Mouse (Mus musculus) small intestine, adult 2 months (tissue): ENCODE results near the gene Mllt6. TPM values are rescaled to one million over a fixed set of nuclear protein-coding genes. Genes with fewer than 3 reads are reported as not detected.

Source experiments
- H3K27ac ChIP-seq: fragments of 200-500 bp; 2 replicates; pipeline ENCODE4 v1.5.1; 2012; ENCODE audit warnings: low read depth, low read length, control low read depth, inconsistent platforms; ENCODE audit not compliant: insufficient read depth
- H3K27me3 ChIP-seq: fragments of 200-500 bp; 2 replicates; pipeline ENCODE4 v1.6.1; 2012; ENCODE audit warnings: mild to moderate bottlenecking, moderate library complexity, low read length, inconsistent platforms; ENCODE audit not compliant: control insufficient read depth, insufficient read depth
- H3K36me3 ChIP-seq: fragments of 200-500 bp; 2 replicates; pipeline ENCODE4 v1.6.1; 2012; ENCODE audit warnings: mild to moderate bottlenecking, low read length, control low read depth, inconsistent platforms; ENCODE audit not compliant: control insufficient read depth, insufficient read depth
- H3K4me1 ChIP-seq: fragments of 200-500 bp; 2 replicates; pipeline ENCODE4 v1.6.1; 2012; ENCODE audit warnings: low read length, inconsistent platforms, mixed read lengths; ENCODE audit not compliant: control insufficient read depth, insufficient read depth, insufficient read length
- H3K4me3 ChIP-seq: fragments of 200-500 bp; 2 replicates; pipeline ENCODE4 v1.5.1; 2012; ENCODE audit warnings: low read depth, mild to moderate bottlenecking, control low read depth, inconsistent platforms, low read length, moderate library complexity
- CTCF ChIP-seq: fragments of 200-500 bp; IDR thresholded peaks from 2 replicates; pipeline ENCODE4 v1.5.1; 2012; ENCODE audit warnings: low read depth, mild to moderate bottlenecking, control low read depth, inconsistent platforms, low read length, moderate library complexity, mixed read lengths; ENCODE audit not compliant: insufficient replicate concordance, insufficient read length; ENCODE audit errors: extremely low read depth
- POLR2A ChIP-seq: fragments of 200-500 bp; IDR thresholded peaks from 2 replicates; pipeline ENCODE4 v1.6.1; 2012; ENCODE audit warnings: low read depth, mild to moderate bottlenecking, control low read depth, inconsistent platforms, low read length, moderate library complexity
- WGBS: fragments of 180-500 bp; shearing (Covaris S2); methylation state at CpG from one replicate; pipeline ENCODE4 v1.1.7; 2018; 5-methylcytosine and 5-hydroxymethylcytosine counted together
- polyA plus RNA-seq: library from polyadenylated mRNA; depleted of rRNA; stranded (reverse); fragments of >200 nt; gene quantifications from 2 replicates; pipeline ENCODE4 v1.2.3, GENCODE M21; 2012

Mllt6 gene
- polyA plus RNA-seq, 1 experiment = 38.6 TPM

DNA sequence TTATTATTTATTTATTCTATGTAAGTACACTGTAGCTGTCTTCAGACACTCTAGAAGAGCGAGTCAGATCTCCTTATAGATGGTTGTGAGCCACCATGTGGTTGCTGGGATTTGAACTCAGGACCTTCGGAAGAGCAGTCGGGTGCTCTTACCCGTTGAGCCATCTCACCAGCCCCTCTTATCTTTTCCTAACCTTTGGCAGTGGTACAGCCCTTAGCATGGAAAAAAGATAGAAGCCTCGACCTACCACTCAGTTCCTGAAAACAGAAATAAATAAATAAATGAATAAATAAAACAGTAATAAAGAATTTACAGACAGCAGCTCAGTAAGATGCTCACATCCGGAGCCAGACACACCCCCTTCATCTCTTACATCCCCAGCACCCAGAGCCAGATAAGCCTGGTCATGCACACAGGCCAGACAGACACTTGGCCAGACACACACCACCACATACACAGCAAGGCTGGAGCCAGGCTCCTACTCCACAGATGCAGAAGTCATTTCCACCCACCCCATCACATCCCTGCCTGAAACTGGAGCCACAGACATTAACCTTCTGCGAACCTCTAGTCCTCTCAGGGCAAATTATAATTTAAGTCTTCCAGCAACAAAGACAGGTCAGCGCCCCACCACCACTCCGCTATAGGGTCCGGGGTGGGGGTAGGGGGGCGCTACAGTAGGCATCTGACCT lies 34.1 kb downstream of the Mllt6 start:
- Histone ChIP-seq H3K27me3 (no peaks in the 10 kb centered on the region), H3K4me3 (no peak overlapping the region), H3K36me3 (no peaks in the 10 kb centered on the region; the same call in 1 of the 2 replicates), H3K27ac (no peak overlapping the region), H3K4me1 (peaks cover 5% of the 10 kb centered on the region)
- WGBS = 69% methylated on average over 11 of the region's 11 CpGs
- no peak for TF ChIP-seq CTCF
- no peak for TF ChIP-seq POLR2A

DNA sequence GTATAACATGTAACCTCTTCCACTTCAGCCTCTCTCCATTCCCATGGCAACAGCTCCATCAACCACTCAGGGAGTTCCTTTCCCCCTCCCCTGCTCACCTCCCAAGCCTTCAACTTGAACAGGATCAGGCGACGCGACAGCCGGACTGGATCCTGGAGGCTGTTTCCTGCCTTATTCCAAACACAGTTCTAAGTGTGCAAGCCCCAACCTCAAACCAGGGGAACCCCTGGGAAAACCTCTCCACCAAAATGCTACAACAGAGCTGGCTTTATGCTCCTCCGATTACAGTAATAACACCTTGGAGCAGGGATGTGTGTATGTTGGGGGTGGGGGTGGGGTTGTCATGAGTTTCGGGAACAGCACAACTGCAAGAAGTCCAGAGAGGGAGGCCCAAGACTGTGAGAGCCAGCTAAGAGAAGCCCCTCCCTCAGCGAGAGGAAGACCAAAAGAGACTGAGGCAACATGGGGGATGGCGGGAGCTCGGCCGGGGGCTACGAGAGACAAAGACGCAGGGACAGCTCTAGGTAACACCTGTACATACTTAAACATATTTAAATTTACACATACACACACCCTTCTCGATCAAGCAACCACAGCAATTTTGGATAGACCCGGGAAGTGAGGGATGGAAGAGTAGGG lies 34.8 kb downstream of the Mllt6 start:
- 33% methylated on average over 14 of the region's 14 CpGs for WGBS
- Histone ChIP-seq H3K27me3 (no peaks in the 10 kb centered on the region), H3K4me3 (peak overlapping the region; percentile 84), H3K27ac (no peak overlapping the region), H3K36me3 (no peaks in the 10 kb centered on the region), H3K4me1 (peaks cover 5% of the 10 kb centered on the region)
- TF ChIP-seq POLR2A = no peak
- TF ChIP-seq CTCF = no peak

DNA sequence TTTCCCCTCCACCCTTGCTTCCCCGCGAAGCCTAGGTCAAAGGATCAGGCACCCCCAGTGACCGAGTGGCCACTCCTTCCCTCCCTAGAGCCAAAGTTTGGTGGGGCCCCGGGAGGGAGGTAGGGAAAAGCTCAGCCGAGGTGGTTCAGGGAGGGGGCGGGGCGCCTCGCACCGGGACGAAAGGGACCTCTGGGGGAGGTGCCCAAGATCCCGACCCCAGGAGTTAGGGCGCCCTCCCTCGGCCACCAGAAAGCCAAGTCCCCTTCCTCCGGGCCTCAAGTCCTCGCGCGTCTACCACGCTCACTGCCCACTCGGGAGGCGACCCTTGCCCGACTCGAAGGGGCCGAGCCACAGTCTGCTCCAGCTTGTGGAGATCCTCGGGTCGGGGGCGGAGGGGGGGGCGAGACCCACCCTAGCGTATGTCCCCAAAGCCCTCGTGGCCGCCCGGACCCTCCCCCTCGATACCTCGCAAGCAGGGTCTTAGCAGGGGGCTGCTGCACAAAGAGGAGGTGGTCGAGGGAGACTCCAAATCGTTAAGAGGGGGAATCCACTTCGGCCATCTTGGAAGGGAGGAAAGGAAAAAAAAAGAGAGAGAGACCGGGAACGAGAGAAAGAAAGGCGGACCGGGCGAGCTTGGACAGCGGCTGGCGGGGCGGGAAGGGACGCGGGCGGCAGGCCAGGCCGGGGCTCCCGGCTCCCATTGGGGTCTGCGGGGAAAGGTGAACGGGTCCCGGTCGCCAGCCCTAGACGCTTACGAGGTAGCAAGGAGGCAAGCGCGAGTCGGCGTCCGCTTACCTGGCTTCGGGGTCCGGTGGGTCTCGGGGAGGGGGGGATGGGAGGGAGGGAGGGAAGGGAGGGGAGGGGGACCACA lies 35.8 kb downstream of the Mllt6 start:
- 2% methylated on average over 63 of the region's 63 CpGs for WGBS
- Histone ChIP-seq H3K36me3 (no peaks in the 10 kb centered on the region), H3K27ac (no peak overlapping the region), H3K27me3 (no peaks in the 10 kb centered on the region), H3K4me1 (peaks cover 5% of the 10 kb centered on the region), H3K4me3 (peak overlapping the region; percentile 84)
- TF ChIP-seq POLR2A (no peak), CTCF (0 out of 2 replicates have a peak, but pooled peaks have one; percentile 16)

DNA sequence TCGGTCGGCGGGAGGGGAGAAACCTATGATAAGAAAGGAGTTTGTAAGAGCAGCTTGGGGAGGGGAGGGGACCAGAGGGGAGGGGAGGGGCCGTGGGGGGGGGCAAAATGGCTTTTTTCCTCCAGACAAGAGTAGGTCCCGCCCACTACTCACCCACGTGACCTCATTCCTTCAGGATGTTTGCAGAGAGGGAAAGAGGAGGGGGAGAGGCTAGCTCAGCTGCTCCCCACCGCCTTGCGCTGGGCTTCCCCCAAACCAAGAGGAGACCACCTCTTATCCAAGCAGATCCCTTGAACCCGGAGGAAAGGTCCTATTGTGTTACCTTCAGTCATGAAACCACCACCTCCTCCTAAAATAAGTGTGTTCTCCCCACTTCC lies 36.4 kb downstream of the Mllt6 start:
- 3% methylated on average over 8 of the region's 9 CpGs for WGBS
- H3K27ac ChIP-seq = peak overlapping the region; percentile 94
- no peak for TF ChIP-seq CTCF
- TF ChIP-seq POLR2A = peak; percentile 41; the same call in 1 of the 2 replicates
- H3K4me1 ChIP-seq = peaks cover 9% of the 10 kb centered on the region
- H3K27me3 ChIP-seq = no peaks in the 10 kb centered on the region
- peak overlapping the region; percentile 84 for H3K4me3 ChIP-seq
- H3K36me3 ChIP-seq = no peaks in the 10 kb centered on the region

DNA sequence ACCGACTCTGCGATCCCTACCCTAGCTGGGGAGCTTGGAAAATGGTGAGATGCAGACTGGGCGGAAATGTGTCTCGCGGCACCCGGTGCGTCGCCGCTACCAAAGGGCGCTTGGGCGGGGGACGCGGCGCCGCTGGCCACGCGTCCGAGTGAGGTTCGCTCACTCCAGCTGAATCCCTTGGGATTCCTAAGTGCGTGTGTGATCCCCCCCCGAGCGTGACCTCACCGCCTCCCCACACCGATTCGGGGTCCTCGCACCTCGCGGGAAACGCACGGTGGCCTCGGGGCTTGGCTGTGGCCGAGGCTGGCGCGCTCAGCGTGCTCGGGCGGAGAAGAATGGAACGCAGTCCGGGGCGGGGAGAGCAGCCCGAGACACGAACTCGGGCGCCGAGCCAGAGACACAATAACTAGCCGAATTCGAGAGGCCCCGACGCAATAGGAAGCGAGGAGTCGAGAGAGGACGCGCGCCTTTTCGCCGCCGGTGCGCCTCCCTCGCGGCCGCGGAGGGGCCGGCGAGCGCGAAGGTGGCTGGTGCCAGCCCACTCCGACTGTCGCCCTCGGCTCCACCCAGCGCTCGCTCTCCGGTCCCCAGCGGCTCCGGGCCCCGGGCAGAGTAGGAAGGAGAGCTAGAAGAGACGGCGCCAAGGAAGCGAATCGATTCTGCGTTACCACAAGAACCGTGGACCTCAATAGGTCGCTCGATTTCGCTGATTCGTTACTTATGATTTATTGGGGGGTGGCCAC lies 37.0 kb downstream of the Mllt6 start, which contains the start of gene Pcgf2:
TSS of gene Pcgf2 (minus strand) at position 495 of the 743 bp plus-strand sequence.
- TF ChIP-seq CTCF (no peak), POLR2A (no peak; the same call in 1 of the 2 replicates)
- Histone ChIP-seq H3K27me3 (no peaks in the 10 kb centered on the region), H3K4me1 (peaks cover 10% of the 10 kb centered on the region), H3K4me3 (peak within 1 kb of the TSS; percentile 84), H3K27ac (peak within 1 kb of the TSS; percentile 94), H3K36me3 (no peaks in the 10 kb centered on the region)
- under 1% methylated on average over 85 of the region's 85 CpGs for WGBS

DNA sequence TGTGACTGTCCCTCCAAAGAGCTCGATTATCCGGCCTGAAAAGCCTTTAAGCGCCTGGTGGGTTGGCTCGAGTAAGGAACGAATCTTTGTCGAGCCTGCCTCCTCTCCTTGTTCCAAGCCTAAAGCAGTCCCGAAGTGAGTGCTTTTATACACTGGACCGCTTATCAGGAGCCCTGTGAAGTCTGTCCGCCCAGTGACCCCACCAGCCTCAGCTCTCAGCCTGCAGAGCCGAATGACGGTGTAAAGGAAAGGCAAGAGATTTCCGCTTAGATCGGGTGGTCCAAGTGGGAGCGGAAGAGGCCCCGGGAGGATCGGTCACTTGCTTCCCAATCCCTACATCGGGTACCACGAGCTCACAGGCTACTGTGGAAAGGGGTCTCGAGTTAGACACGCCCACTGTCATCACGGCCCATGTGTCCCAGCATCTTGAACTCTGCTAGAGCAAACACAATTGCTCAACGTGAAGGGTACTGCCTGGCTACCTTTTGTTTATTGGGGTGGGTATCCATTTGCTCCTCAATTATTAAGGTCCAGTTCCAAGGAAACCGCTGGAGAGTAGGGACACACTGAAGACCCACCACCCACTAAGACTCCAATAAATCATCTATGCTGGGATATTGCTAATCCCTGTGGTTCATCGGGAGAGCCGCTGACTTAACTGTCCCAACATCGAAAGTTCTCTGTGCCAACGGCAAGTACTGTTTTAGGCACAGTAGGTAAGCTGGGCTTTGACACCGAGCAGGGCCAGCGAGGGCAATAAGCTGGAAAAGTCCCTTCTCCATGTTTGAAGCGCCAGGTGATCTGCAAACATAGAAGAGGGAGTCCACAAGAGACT lies 37.7 kb downstream of the Mllt6 start:
- WGBS = 15% methylated on average over 30 of the region's 30 CpGs
- no peaks in the 10 kb centered on the region; the same call in 1 of the 2 replicates for H3K36me3 ChIP-seq
- peak overlapping the region; percentile 84 for H3K4me3 ChIP-seq
- peaks cover 6% of the 10 kb centered on the region for H3K4me1 ChIP-seq
- TF ChIP-seq CTCF (no peak), POLR2A (no peak)
- peak overlapping the region; percentile 94 for H3K27ac ChIP-seq
- H3K27me3 ChIP-seq = no peaks in the 10 kb centered on the region
